Mouse (Mus musculus): ENCODE results near the gene Ciart. TPM values are rescaled to one million over a fixed set of nuclear protein-coding genes. Genes with fewer than 3 reads are reported as not detected.
A peak's percentile ranks its signal among the peaks of the same experiment; 100 is the strongest.

Ciart gene
- polyA plus RNA-seq, 1 experiment, result 0.30 TPM

DNA sequence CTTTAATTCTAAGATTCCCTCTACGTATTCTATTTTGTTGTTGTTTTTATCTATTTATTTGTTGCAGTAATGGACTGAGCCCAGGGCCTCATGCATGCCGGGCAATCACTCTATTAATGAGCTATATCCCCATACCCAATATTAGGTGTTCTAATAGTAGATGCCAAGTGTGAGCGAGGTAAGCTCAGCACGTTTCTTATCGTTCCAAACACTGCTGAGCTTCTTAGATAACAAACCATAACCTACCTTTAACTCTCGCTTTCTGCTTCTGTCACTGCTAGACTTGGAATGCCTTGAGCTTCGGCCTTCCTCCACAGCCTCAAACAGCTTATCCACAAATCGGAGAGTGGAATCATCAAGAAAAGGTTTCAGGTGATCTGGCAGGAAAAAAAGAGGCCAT lies 30.7 kb downstream of the Ciart start:
- TF ChIP-seq GATA1 (IDR thresholded peaks at IDR 0.05; ENCODE audit: low read length), result no peak

DNA sequence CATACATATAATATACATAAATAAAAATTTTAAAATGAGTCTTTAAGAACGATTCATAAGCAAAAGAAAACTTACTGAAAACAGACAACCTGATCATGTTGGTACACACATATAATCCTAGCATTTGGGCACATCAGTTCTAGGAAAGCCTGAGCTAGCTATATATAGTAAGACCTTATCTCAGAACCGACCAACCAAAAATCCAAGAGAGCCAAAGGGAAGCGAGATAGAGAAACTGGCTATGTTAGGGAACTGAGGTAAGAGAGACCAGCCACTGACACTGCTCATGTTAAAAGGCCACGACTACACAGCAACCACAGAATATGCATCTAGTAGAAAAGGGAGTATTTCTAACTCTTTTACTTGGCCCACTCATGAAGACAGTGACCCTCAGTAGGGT lies 31.4 kb downstream of the Ciart start:
- TF ChIP-seq GATA1 (IDR thresholded peaks at IDR 0.05; ENCODE audit: low read length), result no peak

DNA sequence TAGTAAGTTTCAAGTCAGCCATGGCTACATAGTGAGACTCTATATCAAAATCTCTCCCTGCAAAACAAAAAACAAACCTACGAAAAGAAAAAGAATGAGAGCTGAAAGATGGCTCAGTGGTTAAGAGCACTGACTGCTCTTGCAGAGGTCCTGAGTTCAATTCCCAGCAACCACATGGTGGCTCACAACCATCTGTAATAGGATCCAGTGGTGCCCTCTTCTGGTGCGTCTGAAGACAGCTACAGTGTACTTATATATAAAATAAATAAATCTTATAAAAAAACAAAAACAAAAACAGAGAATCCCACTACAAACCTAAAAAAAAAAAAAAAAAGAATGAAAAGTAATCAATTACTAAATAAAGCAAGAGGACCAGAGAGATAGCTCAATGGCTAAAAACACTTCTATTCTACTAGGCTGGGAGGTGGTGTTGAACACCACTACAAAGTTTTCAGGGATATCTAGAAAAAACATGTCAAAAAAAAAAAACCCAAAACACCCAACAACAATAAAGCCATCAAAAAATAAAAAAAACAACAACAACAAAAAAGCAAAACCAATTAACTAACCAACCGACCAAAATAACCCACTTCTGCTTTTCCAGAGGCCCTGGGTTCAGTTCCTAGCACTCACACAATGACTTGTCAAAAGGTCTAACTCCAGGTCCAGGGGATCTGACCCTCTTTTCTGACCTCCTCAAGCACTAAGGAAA lies 39.4 kb downstream of the Ciart start:
- TF ChIP-seq GATA1 (IDR thresholded peaks at IDR 0.05; ENCODE audit: low read length), result no peak

DNA sequence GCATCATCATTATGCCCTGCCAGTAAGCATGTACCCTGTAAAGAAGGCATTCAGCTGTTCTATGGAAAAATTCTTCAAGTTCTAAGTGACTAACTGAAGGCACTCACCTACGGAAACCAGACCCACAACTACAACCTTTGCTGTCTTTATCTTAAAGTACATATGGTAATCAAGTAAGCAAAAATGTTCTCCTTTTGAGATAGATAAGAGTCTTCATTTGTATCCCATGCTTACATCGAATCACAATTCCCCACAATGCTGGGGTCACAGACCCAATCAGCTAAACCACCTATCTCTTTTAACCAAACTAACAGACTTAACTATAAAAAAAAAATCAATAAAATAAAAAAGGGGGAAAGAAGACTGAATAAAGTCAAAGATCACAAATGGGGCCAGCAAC lies 42.8 kb downstream of the Ciart start:
- peak; percentile 77 for TF ChIP-seq GATA1 (IDR thresholded peaks at IDR 0.05; ENCODE audit: low read length)

DNA sequence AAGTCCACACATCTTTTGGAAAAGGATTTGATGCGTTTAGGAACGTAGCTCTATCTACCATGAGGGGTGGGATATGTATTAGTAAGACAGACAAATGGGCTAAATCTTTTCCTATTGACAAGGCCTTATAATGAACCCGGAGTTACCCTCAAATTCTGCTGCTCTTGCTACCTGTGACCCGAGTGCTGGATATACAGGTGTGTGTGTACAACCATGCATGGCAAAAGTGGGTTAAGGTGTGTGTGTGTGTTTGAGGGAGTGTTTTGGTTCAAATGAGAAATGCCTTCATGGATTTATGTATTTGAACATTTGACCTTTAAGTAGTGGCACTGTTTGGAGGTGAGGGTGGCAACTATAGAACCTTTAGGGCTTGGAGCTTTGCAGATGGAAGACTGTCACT lies 53.0 kb downstream of the Ciart start:
- TF ChIP-seq GATA1 (IDR thresholded peaks at IDR 0.05; ENCODE audit: low read length), result no peak

Other genes starting within 250 kb of the Ciart start
- gene Mcl1, start 223.5 kb downstream of the Ciart start, polyA plus RNA-seq (2012), result 336 and 436 TPM in 2 replicates
- gene Adamtsl4, start 194.3 kb downstream of the Ciart start, polyA plus RNA-seq (2012), result not detected in 2 replicates
- gene Ecm1, start 142.7 kb downstream of the Ciart start, polyA plus RNA-seq (2012), result 13.3 and 13.4 TPM in 2 replicates
- 30.7 and 60.5 TPM in 2 replicates for gene Tars2, start 122.0 kb downstream of the Ciart start, polyA plus RNA-seq (2012)
- gene Rprd2, start 63.4 kb downstream of the Ciart start, polyA plus RNA-seq (2012), result 7.3 and 8.7 TPM in 2 replicates
- gene Prpf3, start 26.4 kb downstream of the Ciart start, polyA plus RNA-seq (2012), result 14.4 and 15.7 TPM in 2 replicates
- gene Mrps21, start 10.7 kb downstream of the Ciart start, polyA plus RNA-seq (2012), result 23.8 and 280 TPM in 2 replicates
- not detected in 2 replicates for gene BC028528, start 9.8 kb upstream of the Ciart start, polyA plus RNA-seq (2012)
- 129 and 230 TPM in 2 replicates for gene Aph1a, start 11.7 kb upstream of the Ciart start, polyA plus RNA-seq (2012)
- gene Car14, start 22.4 kb upstream of the Ciart start, polyA plus RNA-seq (2012), result not detected in 2 replicates
- 353 and 448 TPM in 2 replicates for gene Anp32e, start 47.0 kb upstream of the Ciart start, polyA plus RNA-seq (2012)
- gene Plekho1, start 113.8 kb upstream of the Ciart start, polyA plus RNA-seq (2012), result 7.2 and 7.7 TPM in 2 replicates
- 5.6 and 5.8 TPM in 2 replicates for gene Vps45, start 176.2 kb upstream of the Ciart start, polyA plus RNA-seq (2012)
- 10.4 and 11.5 TPM in 2 replicates for gene Otud7b, start 222.3 kb upstream of the Ciart start, polyA plus RNA-seq (2012)